Mouse (Mus musculus) macrophage (primary cell): ENCODE data around the gene Pdzk1ip1. TPM values are rescaled to one million over a fixed set of nuclear protein-coding genes. Genes with fewer than 3 reads are reported as not detected.

Experiments used
- H3K27ac ChIP-seq: fragments of 350-480 bp; formaldehyde crosslinking; 2 replicates; pipeline ENCODE4 v1.9.0; 2021
- H3K36me3 ChIP-seq: fragments of 350-480 bp; formaldehyde crosslinking; 2 replicates; pipeline ENCODE4 v1.9.0; 2021; ENCODE audit errors: inconsistent target
- H3K4me3 ChIP-seq: fragments of 350-480 bp; formaldehyde crosslinking; 2 replicates; pipeline ENCODE4 v1.9.0; 2021; ENCODE audit errors: inconsistent target
- H3K79me2 ChIP-seq: fragments of 350-480 bp; formaldehyde crosslinking; 2 replicates; pipeline ENCODE4 v1.9.0; 2021; ENCODE audit errors: inconsistent target
- WGBS: methylation state at CpG from one replicate; pipeline ENCODE4 v1.1.7; 2026; ENCODE audit warnings: inconsistent platforms; ENCODE audit not compliant: missing documents; 5-methylcytosine and 5-hydroxymethylcytosine counted together
- polyA plus RNA-seq: library from polyadenylated mRNA; stranded (reverse); fragments of 250-400 nt; gene quantifications from 3 replicates; pipeline ENCODE4 v1.2.4, GENCODE M21; 2018; ENCODE audit warnings: inconsistent platforms

Pdzk1ip1 gene
- polyA plus RNA-seq, 1 experiment from 2014 or later, result 41.0 TPM

DNA sequence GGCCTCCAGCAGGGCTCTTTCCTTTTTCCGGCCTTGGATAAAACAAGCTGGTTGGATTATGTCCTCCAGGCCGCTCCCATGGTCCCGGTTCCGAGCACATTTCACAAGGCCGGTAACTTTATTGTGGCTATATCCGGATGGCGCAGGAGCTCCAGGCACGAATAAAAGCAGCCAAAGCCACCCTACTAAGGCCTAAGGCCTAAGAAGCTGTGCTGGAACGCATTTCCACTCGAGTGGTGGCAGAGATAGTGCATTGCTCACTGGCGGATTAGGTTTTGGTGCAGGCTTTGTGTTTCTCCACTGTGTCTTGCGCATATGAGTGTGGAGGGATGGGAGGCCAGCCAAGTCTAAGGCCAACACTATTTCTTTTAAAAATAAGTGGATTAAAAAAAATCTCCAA, 28.6 kb upstream of the Pdzk1ip1 start:
- WGBS, result 57% methylated on average over 12 of the region's 12 CpGs
- peaks cover 33% of the 10 kb centered on the region; the same call in 1 of the 2 replicates for H3K79me2 ChIP-seq
- H3K27ac ChIP-seq, result no peak overlapping the region
- H3K4me3 ChIP-seq, result no peak overlapping the region
- H3K36me3 ChIP-seq, result no peaks in the 10 kb centered on the region

DNA sequence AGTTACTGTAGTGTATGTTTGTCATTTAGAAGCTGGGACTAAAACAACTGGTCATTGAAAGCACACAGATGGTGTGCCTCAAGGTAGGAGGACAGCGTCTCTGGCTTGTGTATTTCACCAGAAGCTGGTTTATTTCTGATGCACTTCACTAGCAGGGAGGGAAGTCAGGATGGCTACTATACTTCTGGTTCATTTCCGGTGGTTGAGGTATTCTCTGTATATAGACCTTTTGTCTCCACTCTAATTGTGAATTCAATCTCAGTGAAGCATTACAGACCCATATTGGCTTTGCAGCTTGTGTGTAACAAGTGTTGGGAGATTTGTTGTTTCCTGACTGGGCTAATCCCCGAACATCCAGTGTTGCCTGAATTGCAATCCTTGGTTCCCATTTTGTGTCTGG, 27.8 kb upstream of the Pdzk1ip1 start:
- Histone ChIP-seq H3K36me3 (no peaks in the 10 kb centered on the region), H3K79me2 (peaks cover 33% of the 10 kb centered on the region; the same call in 1 of the 2 replicates), H3K27ac (no peak overlapping the region), H3K4me3 (no peak overlapping the region)
- 59% methylated on average over 3 of the region's 3 CpGs for WGBS

DNA sequence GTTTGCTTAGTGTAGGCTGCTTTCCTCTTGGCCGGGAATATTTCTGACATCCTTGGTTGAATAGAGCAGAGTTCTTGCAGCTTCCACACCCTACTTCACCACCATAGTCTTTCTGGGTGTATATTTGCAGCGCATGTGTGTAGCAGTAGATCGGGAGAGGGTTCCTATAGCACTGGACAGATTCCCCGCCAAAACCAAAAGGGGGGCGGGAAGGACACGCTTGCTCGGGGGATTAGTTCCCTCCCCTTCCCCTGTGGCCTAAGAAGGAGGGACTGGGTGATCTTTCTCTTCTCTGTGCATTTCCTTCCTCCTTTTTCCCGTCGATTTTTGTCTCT, 26.0 kb upstream of the Pdzk1ip1 start:
- Histone ChIP-seq H3K4me3 (peak overlapping the region; percentile 31), H3K36me3 (no peaks in the 10 kb centered on the region), H3K79me2 (peaks cover 28% of the 10 kb centered on the region; the same call in 1 of the 2 replicates), H3K27ac (0 out of 2 replicates have a peak overlapping the region, but pooled peaks have one; percentile 21)
- WGBS, result 0% methylated on average over 7 of the region's 9 CpGs

DNA sequence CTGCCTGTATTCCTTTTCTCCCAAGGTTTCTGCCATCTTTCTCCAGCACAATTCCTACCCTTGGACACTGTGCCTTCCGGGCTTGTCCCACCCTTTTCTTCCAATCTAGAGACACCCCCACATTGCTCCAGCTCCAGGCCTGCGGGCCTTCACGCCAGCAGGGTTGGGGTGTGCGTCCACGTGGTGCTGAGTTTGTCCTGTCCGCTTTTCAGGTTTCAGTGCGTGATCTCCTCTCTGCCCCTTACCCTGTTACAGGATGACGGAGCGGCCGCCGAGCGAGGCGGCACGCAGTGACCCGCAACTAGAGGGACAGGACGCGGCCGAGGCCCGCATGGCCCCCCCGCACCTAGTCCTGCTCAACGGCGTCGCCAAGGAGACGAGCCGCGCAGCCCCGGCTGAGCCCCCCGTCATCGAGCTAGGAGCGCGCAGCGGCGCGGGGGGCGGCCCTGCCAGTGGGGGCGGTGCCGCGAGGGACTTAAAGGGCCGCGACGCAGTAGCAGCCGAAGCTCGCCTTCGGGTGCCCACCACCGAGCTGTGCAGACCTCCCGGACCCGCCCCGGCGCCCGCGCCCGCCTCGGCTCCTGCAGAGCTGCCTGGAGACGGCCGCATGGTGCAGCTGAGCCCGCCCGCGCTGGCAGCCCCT, 25.5 kb upstream of the Pdzk1ip1 start:
- Histone ChIP-seq H3K4me3 (peak overlapping the region; percentile 31), H3K36me3 (no peaks in the 10 kb centered on the region), H3K79me2 (peaks cover 23% of the 10 kb centered on the region; the same call in 1 of the 2 replicates), H3K27ac (0 out of 2 replicates have a peak overlapping the region, but pooled peaks have one; percentile 21)
- WGBS, result 1% methylated on average over 48 of the region's 58 CpGs

DNA sequence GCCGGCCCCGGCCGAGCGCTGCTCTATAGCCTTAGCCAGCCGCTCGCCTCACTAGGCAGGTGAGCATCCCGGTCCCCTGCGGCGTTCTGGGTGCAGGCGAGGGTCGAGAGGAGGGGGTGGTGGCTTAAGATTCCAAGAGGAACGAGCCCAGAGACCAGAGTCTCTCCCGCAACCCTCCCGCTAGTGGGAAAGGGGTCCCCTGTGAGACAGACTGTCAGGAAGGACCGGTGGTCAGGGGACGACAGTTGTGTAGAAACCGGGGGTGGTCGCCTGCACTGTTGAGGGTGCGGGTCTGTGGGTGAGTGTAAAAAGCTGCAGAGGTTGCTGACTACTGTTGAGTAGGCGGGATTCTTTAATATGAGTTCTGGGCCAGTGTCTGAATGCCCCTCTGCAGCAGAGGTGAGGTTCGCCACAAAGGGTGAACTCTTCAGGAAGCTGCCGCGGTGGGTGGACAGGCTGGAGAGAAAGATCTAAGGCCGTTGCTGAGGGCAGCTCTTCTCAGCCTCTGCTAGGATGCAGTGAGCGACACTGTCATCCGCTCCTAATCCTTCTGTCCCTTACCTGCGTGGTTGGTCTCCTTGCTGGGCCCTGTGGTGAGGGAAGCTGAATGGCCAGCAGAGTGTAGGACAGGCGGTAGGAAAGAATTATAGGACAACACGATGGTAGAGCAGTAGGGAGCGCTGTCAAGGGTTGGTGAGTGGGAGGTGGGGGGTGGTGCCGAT, 24.8 kb upstream of the Pdzk1ip1 start:
- Histone ChIP-seq H3K79me2 (peaks cover 16% of the 10 kb centered on the region; the same call in 1 of the 2 replicates), H3K27ac (no peak overlapping the region), H3K4me3 (no peak overlapping the region; the same call in 1 of the 2 replicates), H3K36me3 (no peaks in the 10 kb centered on the region)
- WGBS, result 23% methylated on average over 30 of the region's 31 CpGs

DNA sequence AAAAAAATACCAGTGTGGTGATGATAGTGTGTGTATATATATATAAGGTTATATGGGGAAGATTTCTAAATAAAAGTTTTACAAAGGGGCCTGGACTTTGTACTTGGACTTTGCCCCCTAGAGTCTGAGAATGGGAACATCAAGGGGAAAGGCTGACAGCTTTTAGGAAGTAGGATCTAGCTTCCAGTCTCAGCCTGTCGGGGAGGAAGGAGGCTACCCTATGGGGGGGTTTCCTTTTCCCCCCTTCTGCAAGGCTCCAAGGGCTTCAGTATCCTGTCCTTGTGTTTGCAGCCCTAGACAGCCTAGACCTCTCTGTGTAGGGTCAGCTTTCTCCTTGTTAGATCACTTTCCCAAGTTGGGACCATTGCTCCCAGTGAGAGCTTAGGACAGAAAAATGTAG, 16.8 kb upstream of the Pdzk1ip1 start:
- H3K36me3 ChIP-seq, result 0 out of 2 replicates have a peak, but pooled peaks cover 3% of the 10 kb centered on the region
- no peak overlapping the region for H3K27ac ChIP-seq
- H3K79me2 ChIP-seq, result no peaks in the 10 kb centered on the region
- WGBS, result 15% methylated on average over 1 of the region's 1 CpGs
- H3K4me3 ChIP-seq, result no peak overlapping the region

DNA sequence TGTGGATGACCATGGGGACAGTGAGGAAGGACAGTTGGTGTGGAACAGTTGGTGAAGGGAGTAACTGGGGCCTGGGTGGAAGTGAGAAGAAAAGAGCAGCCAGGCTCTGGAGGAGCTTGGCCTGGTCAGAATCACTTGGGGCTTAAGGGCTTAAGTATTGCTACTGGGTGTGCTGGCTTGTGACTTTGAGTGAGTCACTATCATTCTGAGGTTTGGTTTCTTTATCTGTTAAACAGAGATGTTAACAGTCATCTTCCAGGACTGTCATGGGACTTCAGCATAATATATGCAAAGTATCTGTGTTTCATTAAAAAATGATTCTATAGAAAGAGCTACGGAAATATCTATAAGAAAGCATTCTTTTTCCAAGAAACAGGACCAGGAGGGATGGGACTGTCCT, 13.7 kb upstream of the Pdzk1ip1 start:
- no peaks in the 10 kb centered on the region for H3K79me2 ChIP-seq
- no peak overlapping the region for H3K4me3 ChIP-seq
- peak overlapping the region; percentile 47 for H3K27ac ChIP-seq
- WGBS, result 100% methylated on average over 1 of the region's 1 CpGs
- no peaks in the 10 kb centered on the region for H3K36me3 ChIP-seq

DNA sequence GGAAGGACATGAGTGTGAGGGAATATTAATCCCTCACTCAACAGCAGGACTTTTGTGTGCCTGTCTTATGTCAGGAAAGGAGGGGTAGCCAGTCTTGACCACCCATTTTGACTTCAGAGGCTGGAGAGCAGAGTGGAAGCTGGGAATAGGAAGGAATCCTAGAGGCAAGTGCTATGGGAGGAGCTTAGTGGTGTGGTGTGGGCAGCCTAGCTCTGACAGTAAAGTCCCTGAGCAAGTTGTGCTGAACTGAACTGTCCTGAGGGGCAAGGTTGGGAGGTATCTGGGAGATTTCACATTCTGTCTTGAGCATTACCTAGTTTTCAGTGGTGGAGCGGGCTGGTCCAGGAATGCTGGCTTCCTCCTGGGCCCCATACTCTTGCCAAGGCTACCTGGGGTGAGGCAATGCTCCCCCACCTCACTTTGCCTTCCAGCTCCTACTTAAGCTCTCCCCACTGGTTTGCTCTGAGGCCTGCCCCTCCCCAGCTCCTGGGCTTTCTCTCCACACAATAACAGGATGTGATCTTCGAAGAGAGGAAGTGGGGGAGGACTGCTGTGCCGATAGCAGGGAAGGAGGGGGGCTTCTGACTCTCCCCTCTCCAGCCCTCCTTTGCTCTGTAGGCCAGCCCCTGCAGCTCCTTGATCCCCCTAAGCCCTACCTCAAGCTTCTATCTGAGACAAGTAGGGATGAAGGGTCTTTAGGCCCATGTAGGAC, 13.1 kb upstream of the Pdzk1ip1 start:
- Histone ChIP-seq H3K4me3 (no peak overlapping the region), H3K27ac (peak overlapping the region; percentile 47), H3K79me2 (no peaks in the 10 kb centered on the region), H3K36me3 (no peaks in the 10 kb centered on the region)
- 34% methylated on average over 3 of the region's 3 CpGs for WGBS

DNA sequence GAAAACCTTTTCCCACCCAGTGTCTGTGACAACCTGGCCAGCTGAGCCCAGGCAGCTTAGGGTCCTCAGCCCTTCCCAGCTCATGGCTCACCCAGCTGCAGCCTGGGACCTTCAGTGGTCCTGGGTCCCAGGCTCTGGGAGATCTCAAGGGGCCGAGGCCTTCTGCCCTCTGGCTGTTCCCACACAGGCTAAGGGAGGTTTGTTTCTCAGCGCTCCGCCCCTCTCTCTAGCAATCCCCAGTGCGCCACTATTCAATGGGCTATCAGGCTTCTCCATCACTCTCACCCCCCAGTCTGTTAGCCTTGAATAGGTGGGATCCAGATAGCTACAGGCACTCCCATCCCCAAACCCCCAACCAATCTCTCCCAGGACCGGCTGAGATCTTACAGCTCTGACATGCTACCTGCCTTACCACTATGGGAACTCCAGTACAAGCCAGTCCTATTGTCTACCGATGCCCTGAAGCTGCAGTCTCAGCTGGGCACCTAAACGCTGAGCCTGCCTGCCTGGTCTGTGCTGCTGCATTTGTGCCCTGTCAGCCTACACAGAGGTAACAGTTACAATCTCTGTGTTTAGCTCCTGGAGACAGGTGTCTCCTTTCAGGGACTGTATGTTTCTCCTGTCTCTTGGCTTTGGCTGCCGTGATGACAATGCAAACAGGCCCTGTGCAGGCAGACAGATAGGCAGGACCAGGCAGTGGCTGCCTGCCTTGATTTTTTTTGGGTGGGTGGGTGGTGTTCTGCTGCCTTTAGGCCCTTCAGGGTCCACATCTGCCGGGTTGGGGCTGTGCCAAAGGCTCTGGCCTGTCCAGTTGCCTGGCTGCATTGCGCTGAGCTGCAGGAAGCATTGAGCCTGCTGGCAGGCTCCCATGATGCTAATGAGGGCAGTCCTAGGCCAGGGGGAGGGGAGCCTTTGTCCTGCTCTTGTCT, 9.4 kb upstream of the Pdzk1ip1 start:
- H3K79me2 ChIP-seq, result no peaks in the 10 kb centered on the region
- WGBS, result 80% methylated on average over 9 of the region's 10 CpGs
- H3K36me3 ChIP-seq, result no peaks in the 10 kb centered on the region

DNA sequence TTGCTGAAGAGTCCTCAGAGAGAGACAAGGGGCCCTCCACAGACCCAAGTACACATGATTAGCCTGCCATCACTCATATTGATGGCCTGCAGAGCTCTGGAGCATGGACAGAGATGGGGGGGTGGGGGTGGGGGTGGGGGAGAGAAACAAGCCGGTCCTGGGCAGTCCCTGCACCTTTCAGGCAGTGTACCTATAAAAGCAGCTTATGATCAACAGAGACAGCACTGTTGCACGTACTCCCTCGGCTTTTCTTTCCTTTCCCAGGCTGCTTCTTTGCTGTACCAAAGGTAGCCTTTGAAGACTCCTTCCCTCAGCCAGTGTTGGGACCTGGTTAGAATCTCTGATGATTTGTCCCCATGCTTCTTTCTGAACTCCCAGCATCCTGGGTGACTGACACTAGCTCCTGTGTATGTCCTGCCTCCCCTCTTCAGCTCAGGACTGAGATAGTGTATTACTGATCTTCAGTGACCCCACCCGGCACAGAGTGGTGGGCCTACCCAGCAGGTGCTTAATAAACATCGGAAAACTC, 8.6 kb upstream of the Pdzk1ip1 start:
- Histone ChIP-seq H3K27ac (no peak overlapping the region), H3K4me3 (no peak overlapping the region), H3K36me3 (no peaks in the 10 kb centered on the region), H3K79me2 (no peaks in the 10 kb centered on the region)
- 95% methylated on average over 5 of the region's 5 CpGs for WGBS

More for the DNA sequence above, 9.4 kb upstream of the Pdzk1ip1 start:
- H3K4me3 ChIP-seq, result no peak overlapping the region
- no peak overlapping the region for H3K27ac ChIP-seq

DNA sequence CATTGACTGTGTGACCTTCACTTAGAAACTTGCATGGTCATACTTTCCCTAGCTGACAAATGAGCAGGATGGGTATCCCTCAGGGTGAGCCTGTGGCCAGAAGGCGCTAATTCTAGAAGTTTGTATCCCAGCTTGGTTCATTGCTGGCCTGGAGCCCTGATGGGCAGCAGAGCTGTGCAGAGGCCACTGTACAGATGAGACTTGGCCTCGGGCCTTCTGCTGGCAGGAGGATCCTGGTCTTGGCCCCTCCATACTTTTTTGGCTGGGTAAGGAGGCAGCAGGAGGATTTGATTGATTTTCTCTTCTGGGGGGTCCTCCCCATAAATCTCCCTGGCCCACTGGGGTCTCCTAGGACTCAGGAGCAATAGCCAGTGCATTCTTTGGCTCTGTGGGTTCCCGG, 5.5 kb upstream of the Pdzk1ip1 start:
- WGBS, result 92% methylated on average over 3 of the region's 3 CpGs
- H3K4me3 ChIP-seq, result no peak overlapping the region

DNA sequence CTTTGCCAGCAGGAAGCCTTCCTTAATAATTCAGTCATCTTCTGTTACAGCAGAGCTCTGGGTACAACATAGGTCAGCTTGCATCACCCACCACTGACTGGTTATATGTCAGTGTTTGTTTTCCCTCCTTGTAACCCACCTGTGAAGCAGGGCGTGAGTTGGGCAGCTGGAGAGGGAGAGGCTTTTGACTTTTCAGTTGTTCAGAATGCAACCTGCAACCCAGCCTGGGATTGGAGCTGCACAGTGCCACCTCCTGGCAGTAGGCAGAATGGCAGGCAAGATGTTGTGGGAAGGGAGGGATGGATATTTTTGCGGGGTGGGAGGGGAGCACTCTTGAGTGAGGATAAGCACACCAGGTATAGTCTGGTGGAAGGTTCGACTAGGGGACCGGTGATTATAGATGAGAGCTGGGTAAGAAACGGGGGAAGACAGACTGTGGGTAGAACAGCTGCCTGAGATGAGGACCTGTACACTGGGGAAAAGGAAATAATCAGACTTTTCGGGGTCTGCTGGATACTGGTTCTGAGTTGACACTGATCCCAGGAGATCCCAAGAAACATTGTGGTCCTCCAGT, 2.9 kb upstream of the Pdzk1ip1 start:
- H3K36me3 ChIP-seq, result no peaks in the 10 kb centered on the region
- no peaks in the 10 kb centered on the region for H3K79me2 ChIP-seq
- no peak overlapping the region for H3K27ac ChIP-seq
- 6% methylated on average over 5 of the region's 6 CpGs for WGBS
- no peak overlapping the region for H3K4me3 ChIP-seq

More for the DNA sequence above, 5.5 kb upstream of the Pdzk1ip1 start:
- no peaks in the 10 kb centered on the region for H3K36me3 ChIP-seq
- H3K79me2 ChIP-seq, result no peaks in the 10 kb centered on the region
- H3K27ac ChIP-seq, result no peak overlapping the region

DNA sequence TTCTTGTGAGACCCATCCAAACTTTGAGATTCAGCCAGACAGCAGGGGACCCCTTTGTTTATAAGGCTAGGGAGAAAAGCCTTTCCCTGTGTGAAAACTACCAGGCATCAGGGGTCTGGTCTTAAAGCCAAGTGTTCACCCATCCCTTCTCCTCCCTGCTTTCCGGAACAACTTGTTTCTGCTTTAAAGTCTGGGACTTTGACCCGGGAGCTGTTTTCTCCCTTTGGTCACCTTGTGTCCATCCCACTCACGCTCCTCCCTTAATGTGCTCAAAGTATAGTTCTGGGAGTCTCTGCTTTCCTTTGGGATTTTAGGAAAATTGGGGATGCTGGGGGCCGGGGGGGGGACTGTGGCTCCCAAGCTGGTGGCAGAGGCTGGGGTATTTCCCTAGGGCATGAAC, 2.3 kb upstream of the Pdzk1ip1 start:
- H3K27ac ChIP-seq, result no peak overlapping the region
- WGBS, result 94% methylated on average over 3 of the region's 4 CpGs
- H3K4me3 ChIP-seq, result no peak overlapping the region
- H3K36me3 ChIP-seq, result no peaks in the 10 kb centered on the region
- H3K79me2 ChIP-seq, result no peaks in the 10 kb centered on the region
